Mouse (Mus musculus): ENCODE results near the gene Bco1.

Gene Bco1

GRCm38 (mm10) chr8:117095647-117096046 lies at the start of gene Bco1:
Bco1 (plus strand) TSS chr8:117095854.
- peak; percentile 61 for DNase-seq (ENCODE audit: low spot score)

DNA sequence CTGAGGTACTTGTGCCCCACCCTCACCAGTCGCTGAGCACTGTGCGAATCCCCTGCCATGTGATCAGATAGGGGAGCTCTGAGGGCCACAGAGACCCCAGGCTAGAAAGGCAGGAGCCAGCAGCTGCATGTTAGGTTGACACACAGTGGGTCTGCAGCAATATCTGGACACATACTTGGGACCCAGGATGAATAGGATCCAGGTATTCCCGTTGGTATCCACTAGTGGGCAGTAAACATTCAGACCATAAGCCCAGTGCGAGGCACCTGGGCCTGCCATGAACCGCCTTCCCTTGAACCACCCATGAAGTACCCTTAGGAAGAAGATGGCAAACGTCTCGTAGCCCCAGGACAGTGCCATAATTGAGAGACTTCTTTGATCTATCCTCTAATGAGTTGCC lies 46.2 kb upstream of the Bco1 start:
- DNase-seq (ENCODE audit: low spot score): no peak

DNA sequence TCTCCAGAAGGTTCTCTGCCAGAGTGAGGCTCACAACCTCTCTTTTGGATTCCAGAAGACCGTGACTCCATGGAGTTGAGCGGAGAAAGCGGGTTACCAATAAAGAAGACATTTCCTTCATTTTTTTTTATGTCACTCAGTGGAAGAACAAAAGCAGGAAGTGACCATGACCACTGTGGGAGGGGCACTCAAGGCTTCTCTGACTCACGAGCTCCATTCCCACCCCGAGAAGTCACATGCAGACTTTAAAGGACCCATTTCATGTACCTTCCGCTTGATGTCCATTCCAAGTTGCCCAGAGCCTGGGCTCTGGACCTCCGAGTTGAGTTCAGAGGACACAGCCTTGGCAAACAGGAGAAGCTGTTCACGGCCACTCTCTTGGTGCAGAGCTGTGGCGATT lies 44.9 kb upstream of the Bco1 start:
- no peak for DNase-seq (ENCODE audit: low spot score)

DNA sequence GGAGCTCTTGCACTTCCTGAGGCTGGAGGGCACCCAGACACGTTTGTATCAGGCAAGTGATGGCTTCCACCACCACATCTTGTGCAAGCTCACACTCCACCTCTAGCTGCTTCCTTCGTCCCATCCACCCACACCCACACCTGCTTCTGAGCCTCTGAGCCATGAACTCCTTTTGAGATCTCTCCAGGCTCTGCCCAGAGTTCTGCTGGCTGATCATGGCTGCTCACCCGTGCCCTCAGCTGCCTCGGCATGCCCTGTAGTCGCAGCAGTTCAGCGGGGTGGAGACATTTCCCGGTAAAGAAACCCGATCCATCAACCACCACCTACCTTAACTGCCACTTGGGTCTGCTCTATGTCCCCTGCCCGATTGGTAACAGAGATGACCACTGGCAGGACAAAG lies 44.3 kb upstream of the Bco1 start:
- DNase-seq (ENCODE audit: low spot score): no peak

DNA sequence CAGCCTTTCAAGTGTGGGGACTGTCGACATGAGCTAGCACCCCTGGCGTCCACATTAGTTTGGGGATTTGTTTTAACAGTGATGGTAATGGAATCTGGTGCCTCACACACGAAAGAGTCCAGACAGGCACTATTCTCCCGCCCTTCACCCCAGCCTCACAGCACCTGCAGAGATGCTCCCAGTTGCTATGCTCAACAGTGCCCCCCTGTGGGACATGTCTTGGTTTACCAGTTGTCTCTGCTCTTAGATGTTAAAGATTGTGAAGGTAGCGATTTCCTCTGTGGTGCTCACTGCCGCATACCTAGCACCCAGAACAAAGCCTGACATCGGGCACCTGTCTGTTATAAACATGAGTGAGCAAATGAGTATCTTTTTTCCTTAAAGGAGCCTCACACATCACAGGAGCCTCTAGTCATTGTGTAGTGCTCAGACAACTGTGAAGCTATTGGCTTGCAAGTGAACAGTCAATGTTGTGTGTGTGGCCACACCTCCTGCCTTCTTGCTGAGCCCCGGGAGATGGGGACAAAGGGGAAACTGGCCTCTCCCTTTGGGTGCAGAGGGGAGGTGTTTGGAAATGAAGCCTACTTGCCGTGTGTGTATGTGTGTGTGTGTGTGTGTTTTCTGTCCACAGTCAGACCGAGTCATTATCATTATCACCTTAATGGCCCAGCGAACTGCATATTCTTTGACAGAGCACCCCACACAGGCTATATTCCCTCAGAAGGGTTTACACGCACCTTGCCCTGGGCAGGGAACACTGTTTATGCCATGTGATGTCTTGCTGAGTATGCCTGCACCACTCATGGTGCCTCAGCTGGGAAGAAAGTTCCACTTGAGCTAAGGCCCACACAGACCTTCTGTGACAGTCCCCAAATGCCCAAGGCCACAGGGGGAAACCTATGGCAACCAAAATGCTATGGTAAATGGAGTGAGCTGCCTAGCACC lies 42.2 kb upstream of the Bco1 start:
- peak; percentile 23 for DNase-seq (ENCODE audit: low spot score)

GRCm38 (mm10) chr8:117054146-117054545 lies 41.5 kb upstream of the Bco1 start:
- no peak for DNase-seq (ENCODE audit: low spot score)

- no peak for DNase-seq (ENCODE audit: low spot score)
Measured at GRCm38 (mm10) chr8:117055097-117055496, 40.6 kb upstream of the Bco1 start.

DNA sequence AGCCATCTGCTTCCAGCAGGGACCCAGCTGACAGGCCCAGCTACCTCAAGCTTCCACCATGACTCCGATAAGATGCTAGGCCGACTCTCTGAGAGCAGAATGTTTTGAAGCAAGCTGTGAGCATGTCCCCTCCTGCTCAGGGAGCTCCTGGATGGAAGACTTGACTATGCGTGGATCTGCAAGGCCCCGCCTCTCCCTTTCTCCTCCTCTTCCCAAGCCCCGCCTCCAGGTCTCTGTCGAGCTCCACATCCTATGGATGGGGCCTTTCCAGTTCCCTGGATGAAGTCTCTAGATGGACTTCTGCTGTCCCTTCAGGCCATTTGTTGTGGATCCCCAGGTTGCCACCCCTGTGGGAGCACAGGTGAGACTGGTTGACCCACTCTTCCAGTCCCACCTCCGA lies 36.6 kb upstream of the Bco1 start:
- no peak for DNase-seq (ENCODE audit: low spot score)

- no peak for DNase-seq (ENCODE audit: low spot score)
Measured at GRCm38 (mm10) chr8:117060306-117060705, 35.3 kb upstream of the Bco1 start.

- DNase-seq (ENCODE audit: low spot score): peak; percentile 40
Measured at GRCm38 (mm10) chr8:117061180-117061880, 34.3 kb upstream of the Bco1 start.

GRCm38 (mm10) chr8:117066955-117067354 lies 28.7 kb upstream of the Bco1 start:
- DNase-seq (ENCODE audit: low spot score): no peak

GRCm38 (mm10) chr8:117067396-117067795 lies 28.3 kb upstream of the Bco1 start:
- DNase-seq (ENCODE audit: low spot score): no peak

DNA sequence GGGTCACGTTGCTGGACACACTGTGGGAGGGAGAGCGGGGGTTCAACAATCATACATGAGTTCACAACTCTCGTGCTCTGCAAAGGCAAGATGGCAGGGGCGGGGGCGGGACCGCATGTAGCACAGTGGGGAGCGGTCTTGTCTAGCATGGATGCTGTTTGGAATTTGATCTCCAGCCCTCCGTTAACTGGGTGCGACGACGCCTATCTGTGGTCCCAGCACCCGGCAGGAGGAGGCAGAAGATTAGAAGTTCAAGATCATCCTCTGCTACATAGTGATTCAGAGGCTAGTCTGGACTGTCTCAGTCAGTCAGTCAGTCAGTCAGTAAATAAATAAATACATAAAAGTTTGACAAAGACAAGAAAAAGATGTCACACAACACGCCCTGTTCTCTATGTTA lies 27.4 kb upstream of the Bco1 start:
- no peak for DNase-seq (ENCODE audit: low spot score)

- peak; percentile 28 for DNase-seq (ENCODE audit: low spot score)
Measured at GRCm38 (mm10) chr8:117069708-117070107, 25.9 kb upstream of the Bco1 start.

GRCm38 (mm10) chr8:117074350-117075182 lies 21.1 kb upstream of the Bco1 start:
- DNase-seq (ENCODE audit: low spot score): no peak

DNA sequence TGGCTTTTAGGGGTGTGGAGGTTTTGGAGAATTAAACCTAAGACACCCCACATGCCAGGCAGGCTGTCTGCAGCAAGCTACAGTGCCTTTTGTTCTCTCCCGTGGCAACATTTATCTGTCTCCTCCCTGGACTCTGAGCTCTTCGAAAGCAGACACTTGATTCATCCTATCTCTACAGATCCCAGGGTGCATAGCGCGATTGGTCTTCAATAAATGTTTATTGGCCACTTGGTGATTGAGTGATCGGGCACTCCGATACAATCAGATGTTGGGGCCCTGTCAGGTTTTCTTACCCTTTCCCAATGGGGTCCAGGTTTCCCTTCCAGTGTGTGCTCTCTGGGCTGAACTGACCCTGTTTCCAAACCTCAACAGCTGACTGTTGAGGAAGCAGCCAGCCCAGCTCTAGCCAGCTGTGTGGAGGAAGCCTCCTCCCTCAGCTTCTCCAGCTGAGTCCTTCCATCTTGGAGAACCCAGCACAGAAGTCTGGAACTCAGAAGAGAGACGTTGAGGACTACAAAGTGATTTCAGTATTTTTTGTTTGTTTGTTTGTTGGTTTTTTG lies 17.2 kb upstream of the Bco1 start:
- no peak for DNase-seq (ENCODE audit: low spot score)

GRCm38 (mm10) chr8:117079652-117080051 lies 16.0 kb upstream of the Bco1 start:
- no peak for DNase-seq (ENCODE audit: low spot score)

- DNase-seq (ENCODE audit: low spot score): no peak
Measured at GRCm38 (mm10) chr8:117082399-117082872, 13.2 kb upstream of the Bco1 start, which contains the start of gene Pkd1l2. Pkd1l2 (minus strand) TSS chr8:117082449.

GRCm38 (mm10) chr8:117082947-117083559 lies 12.6 kb upstream of the Bco1 start:
- DNase-seq (ENCODE audit: low spot score): no peak

- DNase-seq (ENCODE audit: low spot score): peak; percentile 17
Measured at GRCm38 (mm10) chr8:117085521-117085920, 10.1 kb upstream of the Bco1 start.

GRCm38 (mm10) chr8:117087036-117087435 lies 8.6 kb upstream of the Bco1 start:
- no peak for DNase-seq (ENCODE audit: low spot score)

Data from embryo, embryonic 10.5 days (tissue).